Mouse (Mus musculus): Measurements from ENCODE around the gene Tmbim7. TPM values are rescaled to one million over a fixed set of nuclear protein-coding genes. Genes with fewer than 3 reads are reported as not detected.
"Not testable (repeated sequence)": the region's sequence is repeated elsewhere in the genome, so short reads cannot be mapped to it uniquely, and the experiment has no call there.

Gene Tmbim7
- polyA plus RNA-seq, 1 experiment, result not detected

DNA sequence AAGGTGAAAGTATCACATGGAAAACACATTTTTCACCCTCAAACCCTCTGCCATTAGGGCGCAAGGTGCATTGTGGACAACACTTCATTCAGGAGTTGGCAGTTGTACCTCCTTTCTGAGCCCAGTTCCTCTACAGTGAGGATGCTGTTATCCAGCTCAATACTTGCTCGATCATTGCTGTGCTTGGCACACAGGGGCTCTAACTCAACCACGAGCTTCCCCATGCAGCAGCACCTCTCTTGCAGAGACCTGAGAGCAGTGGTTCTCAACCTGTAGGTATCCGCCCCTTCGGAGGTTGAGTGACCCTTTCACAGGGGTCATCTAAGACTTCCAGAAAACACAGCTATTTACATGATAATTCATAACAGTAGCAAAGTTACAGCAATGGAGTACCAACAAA, 640 bp downstream of the Tmbim7 start:
- Histone ChIP-seq H3K36me3 (ENCODE audit: control insufficient read depth, insufficient read depth, low read length, poor library complexity, severe bottlenecking) (no peaks in the 10 kb centered on the region), H3K9ac (ENCODE audit: low read depth, poor library complexity, severe bottlenecking) (no peak overlapping the region), H3K27ac (ENCODE audit: insufficient read depth, low read length) (no peak overlapping the region), H3K9me3 (replicated peaks; ENCODE audit: control insufficient read depth, insufficient read depth, low read length, poor library complexity, severe bottlenecking) (peaks cover 8% of the 10 kb centered on the region; the same call in 1 of the 2 replicates), H3K27me3 (ENCODE audit: control insufficient read depth, insufficient read depth, low read length, poor library complexity, severe bottlenecking) (no peaks in the 10 kb centered on the region), H3K4me3 (ENCODE audit: low read depth, low read length) (no peak overlapping the region), H3K4me1 (ENCODE audit: control insufficient read depth, insufficient read depth, low read length) (no peaks in the 10 kb centered on the region)
- TF ChIP-seq CTCF (IDR thresholded peaks at IDR 0.05; ENCODE audit: low read depth, low read length), result no peak

DNA sequence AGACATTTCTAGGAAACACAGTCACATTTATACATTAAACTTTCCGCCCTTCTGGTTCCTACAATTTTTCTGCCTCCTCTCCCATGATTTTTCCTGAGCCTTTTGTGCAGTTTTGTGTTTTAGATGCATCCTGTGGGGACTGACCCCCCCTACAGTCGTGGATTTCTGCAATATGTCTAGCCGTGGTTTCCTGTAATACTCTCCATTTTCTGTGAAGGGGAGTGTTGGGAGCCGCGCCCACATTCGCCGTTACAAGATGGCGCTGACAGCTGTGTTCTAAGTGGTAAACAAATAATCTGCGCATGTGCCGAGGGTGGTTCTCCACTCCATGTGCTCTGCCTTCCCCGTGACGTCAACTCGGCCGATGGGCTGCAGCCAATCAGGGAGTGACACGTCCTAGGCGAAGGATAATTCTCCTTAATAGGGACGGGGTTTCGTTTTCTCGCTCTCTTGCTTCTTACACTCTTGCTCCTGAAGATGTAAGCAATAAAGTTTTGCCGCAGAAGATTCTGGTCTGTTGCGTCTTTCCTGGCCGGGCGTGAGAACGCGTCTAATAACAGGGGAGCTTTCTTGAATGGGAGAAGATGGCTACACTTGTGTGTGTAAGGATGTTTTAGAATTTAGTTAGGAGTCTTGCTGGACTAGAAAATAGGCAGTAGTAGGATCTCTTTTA, 2.1 kb downstream of the Tmbim7 start:
- not testable (repeated sequence) for H3K9me3 ChIP-seq (replicated peaks; ENCODE audit: control insufficient read depth, insufficient read depth, low read length, poor library complexity, severe bottlenecking); H3K36me3 ChIP-seq (ENCODE audit: control insufficient read depth, insufficient read depth, low read length, poor library complexity, severe bottlenecking); H3K27me3 ChIP-seq (ENCODE audit: control insufficient read depth, insufficient read depth, low read length, poor library complexity, severe bottlenecking); H3K9ac ChIP-seq (ENCODE audit: low read depth, poor library complexity, severe bottlenecking); H3K4me1 ChIP-seq (ENCODE audit: control insufficient read depth, insufficient read depth, low read length); H3K27ac ChIP-seq (ENCODE audit: insufficient read depth, low read length); H3K4me3 ChIP-seq (ENCODE audit: low read depth, low read length)

DNA sequence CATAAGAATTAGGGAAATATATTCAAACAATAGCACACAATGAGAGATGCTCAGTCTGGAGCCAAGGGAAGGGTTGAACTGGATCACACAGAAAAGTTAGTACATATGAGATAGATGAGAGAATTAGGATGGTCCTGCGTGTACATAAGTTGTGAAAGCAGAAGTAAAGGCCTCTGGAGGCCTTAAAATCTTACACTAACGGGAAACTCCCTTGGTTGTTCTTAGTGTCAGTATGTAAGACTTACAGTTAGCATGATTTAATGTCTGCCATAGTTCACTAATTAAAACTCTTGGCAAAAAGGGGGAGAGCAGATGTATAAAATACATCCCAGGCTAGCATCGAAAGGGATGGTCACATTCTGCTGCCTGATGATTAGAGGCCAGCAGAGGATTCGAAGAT, 2.8 kb downstream of the Tmbim7 start:
- TF ChIP-seq CTCF (IDR thresholded peaks at IDR 0.05; ENCODE audit: low read depth, low read length) (no peak), POLR2A (IDR thresholded peaks at IDR 0.05; ENCODE audit: insufficient read depth, low read length) (no peak), EP300 (IDR thresholded peaks at IDR 0.05; ENCODE audit: insufficient read depth, low read depth, low read length) (no peak)
- Histone ChIP-seq H3K36me3 (ENCODE audit: control insufficient read depth, insufficient read depth, low read length, poor library complexity, severe bottlenecking) (no peaks in the 10 kb centered on the region), H3K27me3 (ENCODE audit: control insufficient read depth, insufficient read depth, low read length, poor library complexity, severe bottlenecking) (no peaks in the 10 kb centered on the region), H3K9ac (ENCODE audit: low read depth, poor library complexity, severe bottlenecking) (no peak overlapping the region), H3K27ac (ENCODE audit: insufficient read depth, low read length) (no peak overlapping the region), H3K4me3 (ENCODE audit: low read depth, low read length) (no peak overlapping the region), H3K4me1 (ENCODE audit: control insufficient read depth, insufficient read depth, low read length) (no peaks in the 10 kb centered on the region), H3K9me3 (replicated peaks; ENCODE audit: control insufficient read depth, insufficient read depth, low read length, poor library complexity, severe bottlenecking) (peaks cover 8% of the 10 kb centered on the region; the same call in 1 of the 2 replicates)

DNA sequence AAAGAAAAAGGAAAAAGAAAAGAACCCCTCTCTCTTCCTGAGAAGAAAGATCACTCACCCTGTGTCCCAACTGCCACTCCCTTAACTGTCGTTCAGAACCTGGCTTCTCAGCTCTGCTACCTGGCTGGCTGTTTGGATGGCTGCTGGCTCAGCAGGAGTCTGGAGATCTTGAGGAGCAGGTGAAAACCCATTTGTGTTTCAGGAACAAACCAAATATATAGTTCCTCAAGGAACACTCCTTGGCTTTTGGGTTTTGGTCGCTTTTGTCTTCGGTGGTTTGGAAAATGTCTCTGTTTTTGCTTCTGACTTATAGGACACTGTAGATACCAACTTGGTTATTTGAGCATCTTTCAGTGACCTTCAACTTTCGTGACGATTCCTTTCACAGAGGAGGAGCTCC, 6.1 kb downstream of the Tmbim7 start, which contains the start of gene Gatad1:
TSS of gene Gatad1 (minus strand) at position 101 of the 400 bp plus-strand sequence.
- Histone ChIP-seq H3K27ac (ENCODE audit: insufficient read depth, low read length) (no peak within 1 kb of the TSS), H3K36me3 (ENCODE audit: control insufficient read depth, insufficient read depth, low read length, poor library complexity, severe bottlenecking) (no peaks in the 10 kb centered on the region), H3K27me3 (ENCODE audit: control insufficient read depth, insufficient read depth, low read length, poor library complexity, severe bottlenecking) (no peaks in the 10 kb centered on the region), H3K4me3 (ENCODE audit: low read depth, low read length) (no peak within 1 kb of the TSS), H3K9ac (ENCODE audit: low read depth, poor library complexity, severe bottlenecking) (no peak within 1 kb of the TSS), H3K9me3 (replicated peaks; ENCODE audit: control insufficient read depth, insufficient read depth, low read length, poor library complexity, severe bottlenecking) (peaks cover 8% of the 10 kb centered on the region; the same call in 1 of the 2 replicates), H3K4me1 (ENCODE audit: control insufficient read depth, insufficient read depth, low read length) (no peaks in the 10 kb centered on the region)
- TF ChIP-seq CTCF (IDR thresholded peaks at IDR 0.05; ENCODE audit: low read depth, low read length) (no peak), POLR2A (IDR thresholded peaks at IDR 0.05; ENCODE audit: insufficient read depth, low read length) (no peak), EP300 (IDR thresholded peaks at IDR 0.05; ENCODE audit: insufficient read depth, low read depth, low read length) (no peak)

DNA sequence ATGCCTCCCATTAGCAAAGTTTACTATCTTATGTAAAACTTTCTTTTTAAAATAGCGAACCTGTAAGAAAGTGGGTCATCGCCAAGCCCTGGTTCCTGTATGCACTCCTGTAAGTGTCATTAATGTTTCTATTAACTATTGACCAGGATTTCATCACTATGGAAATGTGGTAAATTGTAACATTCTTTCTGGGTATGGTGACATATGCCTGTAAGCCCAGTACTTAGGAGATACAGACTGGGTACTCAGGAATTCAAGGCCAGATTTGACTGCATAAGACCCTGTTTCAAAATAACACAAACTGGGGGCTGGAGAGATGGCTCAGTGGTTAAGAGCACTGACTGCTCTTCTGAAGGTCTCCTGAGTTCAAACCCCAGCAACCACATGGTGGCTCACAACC, 14.2 kb downstream of the Tmbim7 start:
- Histone ChIP-seq H3K36me3 (ENCODE audit: control insufficient read depth, insufficient read depth, low read length, poor library complexity, severe bottlenecking) (no peaks in the 10 kb centered on the region), H3K4me1 (ENCODE audit: control insufficient read depth, insufficient read depth, low read length) (no peaks in the 10 kb centered on the region), H3K27ac (ENCODE audit: insufficient read depth, low read length) (no peak overlapping the region), H3K27me3 (ENCODE audit: control insufficient read depth, insufficient read depth, low read length, poor library complexity, severe bottlenecking) (peaks cover 1% of the 10 kb centered on the region; the same call in 1 of the 2 replicates), H3K4me3 (ENCODE audit: low read depth, low read length) (no peak overlapping the region), H3K9me3 (replicated peaks; ENCODE audit: control insufficient read depth, insufficient read depth, low read length, poor library complexity, severe bottlenecking) (no peaks in the 10 kb centered on the region), H3K9ac (ENCODE audit: low read depth, poor library complexity, severe bottlenecking) (no peak overlapping the region)
- TF ChIP-seq CTCF (IDR thresholded peaks at IDR 0.05; ENCODE audit: low read depth, low read length) (no peak), EP300 (IDR thresholded peaks at IDR 0.05; ENCODE audit: insufficient read depth, low read depth, low read length) (no peak), POLR2A (IDR thresholded peaks at IDR 0.05; ENCODE audit: insufficient read depth, low read length) (no peak)

DNA sequence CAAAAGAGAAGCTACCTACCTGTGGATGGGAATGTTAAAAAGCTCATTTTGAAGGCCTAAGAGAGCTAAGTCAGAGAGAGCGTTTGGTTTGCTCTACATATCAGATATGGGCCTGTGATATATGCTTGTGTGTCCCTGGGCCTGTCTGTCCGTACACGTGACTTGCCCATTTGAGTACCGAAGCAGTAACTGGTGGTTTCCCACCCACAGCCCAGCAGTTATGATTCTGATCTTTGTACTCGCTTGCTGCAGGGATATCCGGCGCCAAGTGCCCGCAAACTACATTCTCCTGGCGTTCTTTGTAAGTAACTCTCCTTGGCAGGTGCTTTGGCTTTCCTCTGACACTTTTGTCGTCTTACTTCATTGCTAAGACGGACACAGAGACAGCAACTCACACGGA, 15.6 kb downstream of the Tmbim7 start:
- Histone ChIP-seq H3K4me3 (ENCODE audit: low read depth, low read length) (no peak overlapping the region), H3K27ac (ENCODE audit: insufficient read depth, low read length) (no peak overlapping the region), H3K4me1 (ENCODE audit: control insufficient read depth, insufficient read depth, low read length) (no peaks in the 10 kb centered on the region), H3K9me3 (replicated peaks; ENCODE audit: control insufficient read depth, insufficient read depth, low read length, poor library complexity, severe bottlenecking) (no peaks in the 10 kb centered on the region), H3K9ac (ENCODE audit: low read depth, poor library complexity, severe bottlenecking) (no peak overlapping the region), H3K36me3 (ENCODE audit: control insufficient read depth, insufficient read depth, low read length, poor library complexity, severe bottlenecking) (no peaks in the 10 kb centered on the region), H3K27me3 (ENCODE audit: control insufficient read depth, insufficient read depth, low read length, poor library complexity, severe bottlenecking) (peaks cover 1% of the 10 kb centered on the region; the same call in 1 of the 2 replicates)
- TF ChIP-seq EP300 (IDR thresholded peaks at IDR 0.05; ENCODE audit: insufficient read depth, low read depth, low read length), result no peak
- TF ChIP-seq POLR2A (IDR thresholded peaks at IDR 0.05; ENCODE audit: insufficient read depth, low read length), result no peak
- no peak for TF ChIP-seq CTCF (IDR thresholded peaks at IDR 0.05; ENCODE audit: low read depth, low read length)
